Mouse (Mus musculus): ENCODE results near the gene Ccdc78. TPM values are rescaled to one million over a fixed set of nuclear protein-coding genes. Genes with fewer than 3 reads are reported as not detected.
A peak's percentile ranks its signal among the peaks of the same experiment; 100 is the strongest.

Ccdc78 gene
- polyA plus RNA-seq, 1 experiment from 2014 or later: 0.29 TPM

DNA sequence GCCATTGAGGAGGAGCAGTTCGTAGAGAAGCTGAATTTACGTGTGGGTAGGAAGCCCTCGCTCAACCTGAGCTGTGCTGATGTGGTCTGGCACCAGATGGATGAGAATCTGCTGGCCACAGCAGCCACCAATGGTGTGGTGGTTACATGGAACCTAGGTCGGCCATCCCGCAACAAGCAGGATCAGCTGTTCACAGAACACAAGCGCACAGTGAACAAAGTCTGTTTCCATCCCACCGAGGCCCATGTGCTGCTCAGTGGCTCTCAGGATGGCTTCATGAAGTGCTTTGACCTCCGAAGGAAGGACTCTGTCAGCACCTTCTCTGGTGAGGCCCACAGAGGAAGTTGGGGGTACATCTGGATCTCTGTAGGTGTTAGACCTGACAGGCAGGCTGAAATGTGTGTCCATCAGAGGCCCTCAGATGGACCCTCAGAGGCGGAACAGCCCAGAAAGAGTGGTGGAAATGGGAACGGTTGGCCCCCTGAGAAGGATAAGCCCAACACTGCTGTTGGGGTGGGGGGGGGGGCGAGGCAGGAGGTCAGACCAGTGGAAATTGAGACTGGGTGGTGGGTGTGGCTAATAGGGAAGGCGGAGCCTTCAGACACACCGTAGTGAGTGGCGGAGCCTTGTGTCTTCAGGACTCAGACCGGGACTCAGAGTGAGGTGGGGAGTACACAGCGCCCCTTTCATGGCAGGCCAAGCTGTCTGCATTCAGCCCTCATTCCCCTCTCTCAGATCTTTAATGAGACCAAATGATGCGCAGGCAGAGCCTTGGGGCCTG lies 38.2 kb downstream of the Ccdc78 start:
- Histone ChIP-seq H3K4me3 (replicated peaks) (peak overlapping the region; percentile 76), H3K4me1 (peaks cover 44% of the 10 kb centered on the region), H3K9me3 (replicated peaks) (no peaks in the 10 kb centered on the region), H3K4me2 (peak overlapping the region; percentile 95), H3K9ac (peak overlapping the region; percentile 83), H3K27ac (no peak overlapping the region), H3K27me3 (peaks cover 31% of the 10 kb centered on the region), H3K36me3 (peaks cover 28% of the 10 kb centered on the region)
- ATAC-seq (replicated peaks; ENCODE audit: low FRiP score): no peak
- WGBS: 70% methylated on average over 17 of the region's 17 CpGs

DNA sequence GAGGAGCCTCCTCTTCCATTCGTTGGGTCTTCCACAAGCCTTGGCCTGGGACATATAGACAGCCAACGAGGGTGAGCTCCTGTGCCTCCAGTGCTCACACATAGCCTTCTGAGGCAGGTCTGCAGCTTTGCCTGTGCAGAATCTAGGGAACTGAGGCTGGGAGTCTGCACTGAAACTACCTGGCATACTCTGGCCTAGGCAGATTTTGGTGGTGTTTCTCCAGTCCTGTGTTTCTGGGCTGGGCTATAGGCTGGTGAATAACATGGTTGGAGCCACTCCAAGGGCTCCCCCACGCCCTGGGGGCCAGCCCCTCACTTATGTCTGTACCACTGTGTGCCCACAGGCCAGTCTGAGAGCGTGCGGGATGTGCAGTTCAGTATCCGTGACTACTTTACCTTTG lies 38.9 kb downstream of the Ccdc78 start:
- no peaks in the 10 kb centered on the region for H3K9me3 ChIP-seq (replicated peaks)
- H3K4me3 ChIP-seq (replicated peaks): no peak overlapping the region
- peak overlapping the region; percentile 95 for H3K4me2 ChIP-seq
- no peak for ATAC-seq (replicated peaks; ENCODE audit: low FRiP score)
- peaks cover 50% of the 10 kb centered on the region for H3K4me1 ChIP-seq
- peaks cover 24% of the 10 kb centered on the region for H3K27me3 ChIP-seq
- H3K36me3 ChIP-seq: peaks cover 34% of the 10 kb centered on the region
- WGBS: 92% methylated on average over 6 of the region's 6 CpGs
- no peak overlapping the region for H3K27ac ChIP-seq
- no peak overlapping the region for H3K9ac ChIP-seq

DNA sequence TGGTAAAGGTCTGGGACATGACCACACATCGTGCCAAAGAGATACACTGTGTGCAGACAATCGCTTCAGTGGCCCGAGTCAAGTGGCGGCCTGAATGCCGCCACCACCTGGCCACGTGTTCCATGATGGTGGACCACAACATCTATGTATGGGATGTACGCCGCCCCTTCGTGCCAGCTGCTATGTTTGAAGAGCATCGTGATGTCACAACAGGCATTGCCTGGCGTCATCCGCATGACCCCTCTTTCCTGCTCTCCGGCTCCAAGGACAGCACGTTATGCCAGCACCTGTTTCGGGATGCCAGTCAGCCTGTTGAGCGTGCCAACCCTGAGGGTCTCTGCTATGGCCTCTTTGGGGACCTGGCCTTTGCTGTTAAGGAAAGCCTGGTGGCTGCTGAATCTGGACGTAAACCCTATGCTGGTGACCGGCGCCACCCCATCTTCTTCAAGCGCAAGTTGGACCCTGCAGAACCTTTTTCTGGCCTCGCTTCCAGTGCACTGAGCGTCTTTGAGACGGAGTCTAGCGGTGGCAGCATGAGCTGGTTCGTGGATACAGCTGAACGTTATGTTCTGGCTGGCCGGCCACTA lies 39.7 kb downstream of the Ccdc78 start:
- no peak overlapping the region for H3K9ac ChIP-seq
- peaks cover 16% of the 10 kb centered on the region for H3K27me3 ChIP-seq
- H3K4me2 ChIP-seq: no peak overlapping the region
- H3K9me3 ChIP-seq (replicated peaks): no peaks in the 10 kb centered on the region
- H3K36me3 ChIP-seq: peaks cover 41% of the 10 kb centered on the region
- H3K27ac ChIP-seq: no peak overlapping the region
- 93% methylated on average over 27 of the region's 27 CpGs for WGBS
- H3K4me3 ChIP-seq (replicated peaks): no peak overlapping the region
- H3K4me1 ChIP-seq: peaks cover 57% of the 10 kb centered on the region
- ATAC-seq (replicated peaks; ENCODE audit: low FRiP score): no peak

DNA sequence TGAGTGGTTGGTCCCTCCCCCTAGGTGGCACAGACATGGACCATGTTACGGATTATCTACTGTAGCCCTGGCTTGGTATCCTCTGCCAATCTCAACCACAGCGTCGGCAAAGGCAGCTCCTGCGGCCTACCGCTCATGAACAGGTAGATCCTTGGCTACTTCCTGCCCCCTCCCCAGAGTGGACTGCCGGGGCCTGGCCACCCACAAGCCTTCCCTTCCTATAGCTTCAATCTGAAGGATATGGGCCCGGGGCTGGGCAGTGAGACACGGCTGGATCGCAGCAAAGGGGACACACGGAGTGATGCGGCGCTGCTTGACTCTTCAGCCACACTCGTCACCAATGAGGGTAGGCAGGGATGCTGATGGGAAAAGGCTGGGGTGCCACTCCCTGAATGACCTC lies 40.6 kb downstream of the Ccdc78 start:
- Histone ChIP-seq H3K27me3 (peaks cover 7% of the 10 kb centered on the region), H3K36me3 (peaks cover 50% of the 10 kb centered on the region), H3K4me2 (no peak overlapping the region), H3K9ac (no peak overlapping the region), H3K9me3 (replicated peaks) (no peaks in the 10 kb centered on the region), H3K4me1 (peaks cover 67% of the 10 kb centered on the region), H3K4me3 (replicated peaks) (no peak overlapping the region), H3K27ac (no peak overlapping the region)
- WGBS: 92% methylated on average over 13 of the region's 13 CpGs
- ATAC-seq (replicated peaks; ENCODE audit: low FRiP score): no peak

DNA sequence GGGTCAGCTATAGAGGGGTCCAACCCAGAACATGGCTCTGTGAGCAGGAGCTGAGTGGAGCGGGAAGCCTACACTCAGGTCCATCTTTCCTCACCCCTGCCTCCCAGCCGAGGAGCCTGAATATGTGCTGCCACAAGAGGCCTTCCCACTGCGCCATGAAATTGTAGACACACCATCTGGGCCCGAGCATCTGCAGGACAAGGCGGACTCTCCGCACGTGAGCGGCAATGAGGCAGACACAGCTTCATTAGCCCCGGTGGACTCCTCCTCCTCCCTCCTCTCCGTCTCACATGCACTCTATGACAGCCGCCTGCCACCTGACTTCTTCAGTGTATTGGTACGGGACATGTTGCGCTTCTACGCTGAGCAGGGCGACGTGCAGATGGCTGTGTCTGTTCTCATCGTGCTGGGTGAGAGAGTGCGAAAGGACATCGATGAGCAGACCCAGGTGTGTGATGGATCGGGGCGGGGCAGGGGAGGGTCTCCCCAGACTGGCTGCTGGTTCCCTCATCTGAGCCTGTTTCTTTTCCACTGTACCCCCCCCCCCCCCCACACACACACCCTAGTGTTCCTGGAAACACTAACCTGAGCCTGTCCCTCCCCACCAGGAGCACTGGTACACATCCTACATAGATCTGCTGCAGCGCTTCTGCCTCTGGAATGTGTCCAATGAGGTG lies 41.3 kb downstream of the Ccdc78 start:
- H3K4me2 ChIP-seq: peak overlapping the region; percentile 95
- 0 out of 2 replicates have a peak, but pooled peaks cover under 1% of the 10 kb centered on the region for H3K27me3 ChIP-seq
- H3K9me3 ChIP-seq (replicated peaks): no peaks in the 10 kb centered on the region
- 90% methylated on average over 22 of the region's 22 CpGs for WGBS
- H3K36me3 ChIP-seq: peaks cover 50% of the 10 kb centered on the region
- H3K4me1 ChIP-seq: peaks cover 69% of the 10 kb centered on the region
- no peak overlapping the region for H3K4me3 ChIP-seq (replicated peaks)
- H3K27ac ChIP-seq: peak overlapping the region; percentile 95; the same call in 1 of the 2 replicates
- no peak overlapping the region for H3K9ac ChIP-seq
- no peak for ATAC-seq (replicated peaks; ENCODE audit: low FRiP score)

DNA sequence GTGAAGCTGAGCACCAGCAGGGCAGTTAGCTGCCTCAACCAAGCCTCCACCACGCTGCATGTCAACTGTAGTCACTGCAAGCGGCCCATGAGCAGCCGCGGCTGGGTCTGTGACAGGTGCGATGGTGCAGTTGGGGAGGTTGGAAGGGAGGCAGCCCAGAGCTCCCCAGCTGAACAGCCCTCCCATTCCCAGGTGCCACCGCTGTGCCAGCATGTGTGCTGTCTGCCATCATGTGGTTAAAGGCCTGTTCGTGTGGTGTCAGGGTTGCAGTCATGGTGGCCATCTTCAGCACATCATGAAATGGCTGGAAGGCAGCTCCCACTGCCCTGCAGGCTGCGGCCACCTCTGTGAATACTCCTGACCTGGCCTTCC lies 41.8 kb downstream of the Ccdc78 start:
- peak overlapping the region; percentile 66 for H3K9ac ChIP-seq
- no peak for ATAC-seq (replicated peaks; ENCODE audit: low FRiP score)
- WGBS: 85% methylated on average over 8 of the region's 8 CpGs

DNA sequence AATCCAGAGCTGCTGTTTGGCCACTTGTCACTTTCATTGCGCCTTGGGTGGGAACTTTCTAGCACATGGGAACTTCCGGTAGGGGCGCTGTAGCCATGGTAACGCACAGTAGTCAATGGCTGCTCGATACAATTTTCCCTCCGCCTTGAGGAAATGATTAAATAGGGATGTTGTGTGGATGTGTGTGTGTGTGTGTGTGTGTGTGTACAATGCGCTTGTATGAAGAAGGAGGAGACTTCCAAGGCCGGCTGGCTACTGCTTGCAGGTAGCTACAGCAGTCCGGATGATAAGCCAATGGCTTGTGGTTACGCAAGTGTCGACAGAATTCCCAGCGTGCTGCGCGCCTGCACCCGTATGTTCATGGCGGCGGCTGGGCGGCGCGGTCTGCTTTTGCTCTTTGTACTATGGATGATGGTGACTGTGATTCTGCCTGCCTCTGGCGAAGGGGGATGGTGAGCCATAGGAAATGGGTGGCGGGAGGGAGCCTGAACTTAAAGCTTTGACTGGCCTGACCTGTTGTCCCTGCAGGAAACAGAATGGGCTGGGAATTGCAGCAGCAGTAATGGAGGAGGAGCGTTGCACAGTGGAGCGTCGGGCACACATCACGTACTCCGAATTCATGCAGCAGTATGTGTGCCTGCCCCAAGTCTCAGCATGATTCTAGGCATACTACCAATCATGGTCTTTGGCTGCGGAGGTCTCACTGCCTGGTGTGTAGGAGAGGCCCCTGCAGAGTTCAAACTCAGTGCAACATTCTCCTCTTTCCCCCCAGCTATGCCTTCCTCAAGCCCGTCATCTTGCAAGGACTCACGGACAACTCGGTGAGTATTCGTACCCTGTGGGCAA lies 42.6 kb downstream of the Ccdc78 start, which contains the start of gene Jmjd8:
Gene Jmjd8, plus strand, starts transcription at position 156 of the 846 bp plus-strand sequence.
- Histone ChIP-seq H3K9ac (peak within 1 kb of the TSS; percentile 66), H3K4me2 (peak within 1 kb of the TSS; percentile 95), H3K9me3 (replicated peaks) (no peaks in the 10 kb centered on the region), H3K4me3 (replicated peaks) (peak within 1 kb of the TSS; percentile 57), H3K36me3 (peaks cover 50% of the 10 kb centered on the region), H3K27me3 (no peaks in the 10 kb centered on the region), H3K4me1 (peaks cover 71% of the 10 kb centered on the region), H3K27ac (peak within 1 kb of the TSS; percentile 95)
- WGBS: under 1% methylated on average over 32 of the region's 32 CpGs
- no peak; the same call in 1 of the 2 replicates for ATAC-seq (replicated peaks; ENCODE audit: low FRiP score)

More for the DNA sequence above, 41.8 kb downstream of the Ccdc78 start:
- H3K4me3 ChIP-seq (replicated peaks): peak overlapping the region; percentile 57
- H3K4me1 ChIP-seq: peaks cover 69% of the 10 kb centered on the region
- peak overlapping the region; percentile 95 for H3K4me2 ChIP-seq
- H3K27me3 ChIP-seq: no peaks in the 10 kb centered on the region
- H3K9me3 ChIP-seq (replicated peaks): no peaks in the 10 kb centered on the region
- H3K36me3 ChIP-seq: peaks cover 50% of the 10 kb centered on the region
- peak overlapping the region; percentile 95 for H3K27ac ChIP-seq

DNA sequence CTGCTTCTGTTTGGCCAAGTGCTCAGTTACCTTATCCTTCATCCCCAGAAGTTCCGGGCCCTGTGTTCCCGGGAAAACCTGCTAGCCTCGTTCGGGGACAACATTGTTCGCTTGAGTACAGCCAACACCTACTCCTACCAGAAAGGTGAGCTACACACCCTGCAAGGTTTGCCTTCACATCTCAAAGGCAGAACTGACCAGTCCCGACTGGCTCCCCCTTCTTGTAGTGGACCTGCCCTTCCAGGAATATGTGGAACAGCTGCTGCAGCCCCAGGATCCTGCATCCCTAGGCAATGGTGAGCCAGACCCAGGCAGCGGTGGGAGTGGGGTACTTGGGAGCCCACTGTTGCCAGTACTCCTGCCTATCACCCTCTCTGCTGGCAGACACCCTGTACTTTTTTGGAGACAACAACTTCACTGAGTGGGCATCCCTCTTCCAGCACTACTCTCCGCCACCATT lies 43.2 kb downstream of the Ccdc78 start:
- peak overlapping the region; percentile 57 for H3K4me3 ChIP-seq (replicated peaks)
- H3K27ac ChIP-seq: peak overlapping the region; percentile 95
- peak overlapping the region; percentile 66 for H3K9ac ChIP-seq
- peak overlapping the region; percentile 95 for H3K4me2 ChIP-seq
- peaks cover 50% of the 10 kb centered on the region for H3K36me3 ChIP-seq
- H3K27me3 ChIP-seq: no peaks in the 10 kb centered on the region
- WGBS: 39% methylated on average over 8 of the region's 8 CpGs
- no peaks in the 10 kb centered on the region for H3K9me3 ChIP-seq (replicated peaks)
- no peak for ATAC-seq (replicated peaks; ENCODE audit: low FRiP score)
- H3K4me1 ChIP-seq: peaks cover 71% of the 10 kb centered on the region

DNA sequence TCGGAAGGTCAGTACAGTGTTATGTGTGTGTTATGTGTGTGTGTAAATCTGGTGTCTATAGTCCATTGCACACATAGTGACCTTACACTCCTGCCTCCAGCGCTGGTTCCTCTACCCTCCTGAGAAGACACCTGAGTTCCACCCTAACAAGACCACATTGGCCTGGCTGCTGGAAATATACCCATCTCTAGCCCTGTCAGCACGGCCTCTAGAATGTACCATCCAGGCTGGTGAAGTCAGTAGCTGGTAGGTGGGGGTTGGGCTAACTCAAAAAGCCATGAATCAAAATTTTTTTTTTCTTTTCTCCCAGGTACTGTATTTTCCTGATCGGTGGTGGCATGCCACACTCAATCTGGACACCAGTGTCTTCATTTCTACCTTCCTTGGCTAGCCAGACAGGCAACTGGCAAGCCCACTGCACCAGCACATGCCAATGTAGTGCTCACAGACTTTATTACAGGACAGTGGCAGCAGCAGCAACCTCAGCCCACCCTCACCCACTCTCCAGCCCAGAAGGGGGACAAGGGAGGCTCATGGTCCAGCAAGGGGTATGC lies 43.9 kb downstream of the Ccdc78 start:
- peak overlapping the region; percentile 64 for H3K4me3 ChIP-seq (replicated peaks)
- H3K36me3 ChIP-seq: peaks cover 56% of the 10 kb centered on the region
- H3K9ac ChIP-seq: 0 out of 2 replicates have a peak overlapping the region, but pooled peaks have one; percentile 66
- no peaks in the 10 kb centered on the region for H3K27me3 ChIP-seq
- no peaks in the 10 kb centered on the region for H3K9me3 ChIP-seq (replicated peaks)
- peaks cover 71% of the 10 kb centered on the region for H3K4me1 ChIP-seq
- ATAC-seq (replicated peaks; ENCODE audit: low FRiP score): no peak
- peak overlapping the region; percentile 95 for H3K4me2 ChIP-seq
- 85% methylated on average over 4 of the region's 4 CpGs for WGBS
- H3K27ac ChIP-seq: 0 out of 2 replicates have a peak overlapping the region, but pooled peaks have one; percentile 95

DNA sequence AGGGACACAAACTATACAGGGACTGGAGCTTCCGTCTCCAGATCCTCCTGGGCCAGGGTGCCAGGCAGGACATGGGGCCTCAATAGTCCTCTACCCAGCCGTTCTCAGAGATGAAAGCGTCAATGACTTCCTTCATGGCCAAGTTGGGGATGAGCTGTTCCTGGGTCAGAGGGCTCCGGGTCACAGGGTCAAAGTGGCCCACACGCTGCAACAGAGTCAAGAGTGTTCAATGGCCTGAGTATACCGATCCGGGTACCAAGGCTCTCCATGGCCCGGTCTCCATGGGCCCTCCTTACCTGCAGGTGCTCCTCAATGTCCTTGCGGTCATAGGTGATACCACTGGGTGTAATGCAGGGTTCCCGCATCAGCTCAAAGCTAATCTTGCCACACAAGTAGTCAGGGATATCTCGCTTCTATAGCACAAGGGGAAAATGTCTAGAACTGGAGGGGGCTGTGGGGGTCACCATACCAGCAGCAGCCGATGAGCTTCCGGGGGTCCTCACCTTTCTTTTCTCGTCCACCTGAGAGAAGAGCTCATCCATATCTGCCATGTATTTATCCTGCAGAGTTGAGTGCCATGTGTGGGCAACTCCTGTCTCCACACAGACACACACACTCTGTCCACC lies 44.5 kb downstream of the Ccdc78 start:
- no peak for ATAC-seq (replicated peaks; ENCODE audit: low FRiP score)
- 0 out of 2 replicates have a peak overlapping the region, but pooled peaks have one; percentile 95 for H3K27ac ChIP-seq
- WGBS: 90% methylated on average over 14 of the region's 14 CpGs
- H3K4me2 ChIP-seq: peak overlapping the region; percentile 95
- peaks cover 73% of the 10 kb centered on the region for H3K4me1 ChIP-seq
- H3K27me3 ChIP-seq: no peaks in the 10 kb centered on the region
- H3K36me3 ChIP-seq: peaks cover 57% of the 10 kb centered on the region
- H3K4me3 ChIP-seq (replicated peaks): peak overlapping the region; percentile 64
- H3K9me3 ChIP-seq (replicated peaks): no peaks in the 10 kb centered on the region
- H3K9ac ChIP-seq: peak overlapping the region; percentile 73; the same call in 1 of the 2 replicates

Measured in kidney, embryonic 15.5 days (tissue).